Mouse (Mus musculus) ES-Bruce4 (cell line): ENCODE data around the gene Taco1. TPM values are rescaled to one million over a fixed set of nuclear protein-coding genes. Genes with fewer than 3 reads are reported as not detected.
"Not testable (repeated sequence)": the region's sequence is repeated elsewhere in the genome, so short reads cannot be mapped to it uniquely, and the experiment has no call there.

Experiments used
- H3K27ac ChIP-seq: 2 replicates; pipeline ENCODE4 v1.5.1; 2012; ENCODE audit warnings: low read length, inconsistent platforms; ENCODE audit not compliant: insufficient read depth
- H3K27me3 ChIP-seq: 2 replicates; pipeline ENCODE4 v1.6.1; 2012; ENCODE audit warnings: mild to moderate bottlenecking, low read length, inconsistent platforms; ENCODE audit not compliant: control insufficient read depth, poor library complexity, insufficient read depth, severe bottlenecking
- H3K36me3 ChIP-seq: 2 replicates; pipeline ENCODE4 v1.6.1; 2012; ENCODE audit warnings: inconsistent platforms, mild to moderate bottlenecking, low read length, moderate library complexity; ENCODE audit not compliant: control insufficient read depth, poor library complexity, insufficient read depth, severe bottlenecking
- H3K4me1 ChIP-seq: one replicate; pipeline ENCODE4 v1.8.1; 2011; ENCODE audit warnings: low read length; ENCODE audit not compliant: control insufficient read depth, insufficient read depth
- H3K4me3 ChIP-seq: 2 replicates; pipeline ENCODE4 v1.5.1; 2011; ENCODE audit warnings: low read depth, mild to moderate bottlenecking, low read length
- H3K9ac ChIP-seq: 2 replicates; pipeline ENCODE4 v1.6.1; 2012; ENCODE audit warnings: low read depth, mild to moderate bottlenecking, inconsistent platforms; ENCODE audit not compliant: poor library complexity, severe bottlenecking
- H3K9me3 ChIP-seq: replicated peaks from 2 replicates; pipeline ENCODE4 v1.6.1; 2012; ENCODE audit warnings: mild to moderate bottlenecking, low read length, inconsistent platforms; ENCODE audit not compliant: control insufficient read depth, poor library complexity, insufficient read depth, severe bottlenecking
- CTCF ChIP-seq: IDR thresholded peaks from one replicate; pipeline ENCODE4 v1.8.1; 2011; ENCODE audit warnings: low read depth, low read length
- EP300 ChIP-seq: IDR thresholded peaks from 2 replicates; pipeline ENCODE4 v1.6.1; 2011; ENCODE audit warnings: low read depth, low read length; ENCODE audit not compliant: insufficient read depth
- POLR2A ChIP-seq: IDR thresholded peaks from one replicate; pipeline ENCODE4 v1.8.1; 2011; ENCODE audit warnings: low read length; ENCODE audit not compliant: insufficient read depth
- polyA plus RNA-seq: library from polyadenylated mRNA; stranded (reverse); fragments of >200 nt; gene quantifications from 2 replicates; pipeline ENCODE4 v1.2.4, GENCODE M21; 2011; ENCODE audit warnings: low read depth; ENCODE audit not compliant: missing spikeins, insufficient read depth, insufficient read length

Taco1 gene
- 9.8 and 11.6 TPM in 2 replicates for polyA plus RNA-seq

GRCm38 (mm10) chr11:106065923-106066571 is at the start of gene Taco1:
Gene Taco1, plus strand, starts transcription at chr11:106066061.
- 0 out of 2 replicates have a peak, but pooled peaks have one; percentile 11 for TF ChIP-seq EP300
- no peak for TF ChIP-seq POLR2A
- no peak for TF ChIP-seq CTCF
- Histone ChIP-seq H3K4me3 (peak within 1 kb of the TSS; percentile 86), H3K36me3 (no peaks in the 10 kb centered on the region), H3K9me3 (no peaks in the 10 kb centered on the region), H3K9ac (peak within 1 kb of the TSS; percentile 65), H3K27me3 (no peaks in the 10 kb centered on the region), H3K27ac (no peak within 1 kb of the TSS), H3K4me1 (no peaks in the 10 kb centered on the region)

DNA sequence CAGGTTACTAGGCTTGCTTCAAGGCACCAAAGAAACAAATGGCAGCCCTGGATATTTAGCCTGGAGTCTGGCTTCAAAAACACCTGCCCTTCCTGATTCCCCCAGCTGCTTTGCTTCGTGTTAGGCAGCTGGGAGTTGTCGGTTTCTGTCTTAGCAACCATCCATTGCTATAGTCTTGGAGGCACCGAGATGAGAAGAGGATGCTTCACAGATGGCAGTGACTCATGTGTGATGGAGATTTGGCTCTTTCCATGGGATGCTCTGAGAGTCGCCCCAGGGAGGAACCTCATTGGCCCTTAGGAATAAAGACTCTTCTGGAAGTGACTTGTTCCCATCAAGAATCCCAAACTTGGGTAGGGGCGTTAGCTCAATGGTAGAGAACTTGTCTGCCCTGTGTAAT is 49.4 kb upstream of the Taco1 start:
- Histone ChIP-seq H3K27me3 (no peaks in the 10 kb centered on the region), H3K36me3 (no peaks in the 10 kb centered on the region), H3K4me3 (no peak overlapping the region), H3K9ac (no peak overlapping the region), H3K27ac (no peak overlapping the region), H3K9me3 (no peaks in the 10 kb centered on the region), H3K4me1 (peaks cover 3% of the 10 kb centered on the region)
- no peak for TF ChIP-seq CTCF
- TF ChIP-seq EP300, result no peak
- TF ChIP-seq POLR2A, result no peak

GRCm38 (mm10) chr11:106020051-106020763 is 45.7 kb upstream of the Taco1 start:
- H3K36me3 ChIP-seq, result no peaks in the 10 kb centered on the region
- no peak for TF ChIP-seq EP300
- TF ChIP-seq CTCF, result no peak
- TF ChIP-seq POLR2A, result no peak
- H3K9me3 ChIP-seq, result no peaks in the 10 kb centered on the region
- peaks cover 3% of the 10 kb centered on the region for H3K4me1 ChIP-seq
- H3K4me3 ChIP-seq, result peak overlapping the region; percentile 84
- peak overlapping the region; percentile 36 for H3K9ac ChIP-seq
- no peak overlapping the region for H3K27ac ChIP-seq
- no peaks in the 10 kb centered on the region for H3K27me3 ChIP-seq

DNA sequence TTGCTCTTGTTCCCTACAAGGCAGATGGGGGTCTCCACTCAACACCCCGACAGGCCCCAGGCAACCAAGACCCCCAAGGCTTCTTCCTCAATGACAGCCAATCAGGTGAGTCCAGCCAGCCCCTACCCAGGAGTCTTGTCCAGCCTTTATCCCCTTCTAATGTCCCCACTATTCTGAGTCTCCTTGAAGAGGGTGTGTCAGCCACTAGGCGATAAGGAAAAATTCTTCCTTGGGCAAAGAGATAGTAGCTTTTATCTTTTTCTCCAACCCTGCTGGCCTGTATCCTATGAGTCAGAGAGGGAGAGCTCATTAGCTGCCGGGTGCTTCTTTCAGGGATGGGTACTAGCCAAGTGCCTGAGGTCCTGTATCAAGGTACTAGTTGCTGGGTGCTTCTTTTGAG is 40.1 kb upstream of the Taco1 start:
- Histone ChIP-seq H3K27ac (no peak overlapping the region), H3K4me3 (no peak overlapping the region), H3K9ac (no peak overlapping the region), H3K4me1 (peaks cover 3% of the 10 kb centered on the region), H3K27me3 (no peaks in the 10 kb centered on the region), H3K36me3 (no peaks in the 10 kb centered on the region), H3K9me3 (no peaks in the 10 kb centered on the region)
- no peak for TF ChIP-seq POLR2A
- TF ChIP-seq EP300, result no peak
- TF ChIP-seq CTCF, result no peak

DNA sequence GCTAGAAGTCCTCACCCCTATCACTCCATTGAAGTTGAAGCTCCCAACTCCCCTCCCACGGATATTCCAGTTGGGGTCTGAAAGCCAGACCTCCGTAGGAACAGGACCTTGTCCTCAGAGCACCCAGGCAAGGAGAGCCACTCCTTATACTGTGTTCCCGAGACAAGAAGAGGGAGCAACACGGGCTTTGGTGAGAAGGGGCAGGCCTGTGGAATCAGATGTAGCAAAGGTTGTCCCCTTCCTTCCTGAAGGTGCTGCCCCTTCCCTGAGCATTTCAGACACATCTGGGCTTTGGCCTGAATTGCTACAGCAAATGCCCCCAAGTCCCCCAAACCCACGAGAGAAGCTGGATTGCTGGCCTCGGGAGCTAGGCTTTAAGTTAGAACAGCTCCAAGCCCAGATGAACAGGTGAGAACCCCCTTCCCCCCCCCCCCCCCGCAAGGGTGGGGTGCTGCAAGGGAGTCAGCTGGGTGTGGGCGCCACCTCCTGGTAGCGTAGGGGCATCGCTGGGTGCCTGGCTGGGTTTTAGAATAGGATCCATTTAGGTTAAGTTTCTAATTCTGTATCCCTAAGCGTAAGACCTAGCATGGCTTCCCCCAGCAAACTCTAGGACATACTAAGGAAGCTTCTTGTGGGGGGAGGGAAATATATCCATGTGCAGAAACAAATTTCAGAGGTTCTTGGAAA is 39.3 kb upstream of the Taco1 start:
- Histone ChIP-seq H3K9me3 (no peaks in the 10 kb centered on the region), H3K4me3 (no peak overlapping the region), H3K9ac (no peak overlapping the region), H3K27me3 (no peaks in the 10 kb centered on the region), H3K4me1 (no peaks in the 10 kb centered on the region), H3K27ac (no peak overlapping the region), H3K36me3 (no peaks in the 10 kb centered on the region)
- no peak for TF ChIP-seq EP300
- peak; percentile 74 for TF ChIP-seq CTCF

GRCm38 (mm10) chr11:106027607-106028006 is 38.3 kb upstream of the Taco1 start:
- no peak overlapping the region for H3K4me3 ChIP-seq
- H3K4me1 ChIP-seq, result no peaks in the 10 kb centered on the region
- H3K9me3 ChIP-seq, result 0 out of 2 replicates have a peak, but pooled peaks cover 3% of the 10 kb centered on the region
- H3K9ac ChIP-seq, result no peak overlapping the region
- H3K36me3 ChIP-seq, result no peaks in the 10 kb centered on the region
- H3K27ac ChIP-seq, result no peak overlapping the region
- no peaks in the 10 kb centered on the region for H3K27me3 ChIP-seq
- TF ChIP-seq POLR2A (no peak), EP300 (no peak), CTCF (no peak)

- not testable (repeated sequence) for H3K27ac ChIP-seq, H3K4me1 ChIP-seq, H3K27me3 ChIP-seq, H3K9me3 ChIP-seq, H3K36me3 ChIP-seq
- H3K9ac ChIP-seq, result peak overlapping the region; percentile 47; the same call in 1 of the 2 replicates
- peak overlapping the region; percentile 74 for H3K4me3 ChIP-seq
Observed at GRCm38 (mm10) chr11:106032074-106032473, 33.8 kb upstream of the Taco1 start.
